ENCODE assay signal across 16 mouse cellular contexts in the genomic region with DNA sequence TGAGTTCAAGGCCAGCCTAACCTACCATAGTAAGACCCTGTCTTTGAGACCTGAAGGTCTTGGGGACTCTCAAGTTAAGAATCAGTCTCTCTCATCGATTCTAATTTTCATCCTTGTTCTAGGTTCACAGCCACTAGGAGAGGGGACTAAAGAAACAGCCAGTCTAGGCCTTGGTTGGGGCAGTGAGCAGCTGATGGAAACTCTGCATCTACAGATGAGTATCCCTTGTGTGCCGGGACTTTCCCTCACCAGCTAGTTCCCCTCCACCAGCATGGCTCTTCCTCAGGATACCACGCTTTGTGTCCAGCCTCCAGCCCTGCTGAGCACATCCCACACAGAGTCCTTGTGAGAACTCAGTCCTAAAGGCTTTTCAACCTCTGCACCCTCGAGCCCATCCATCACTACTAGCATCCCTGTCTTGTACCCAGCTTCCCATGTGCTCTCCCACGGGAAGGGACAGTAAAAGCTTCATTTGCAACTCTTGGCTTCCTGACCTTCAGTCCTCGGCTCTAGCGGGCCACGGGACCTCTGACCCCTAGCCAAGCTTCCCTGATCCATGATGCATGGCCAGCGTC.
"Had no signal": no experiment of that assay in that cellular context is flagged by ENCODE, and none has a peak within 500 bp of the region (broad histone marks: within the 10 kb centered on the region; RNA-seq: fewer than 3 reads in every experiment).

No protein-coding gene starts in this region.

- ATAC-seq: lung, postnatal 0 days; midbrain, embryonic 13.5 days; midbrain, embryonic 15.5 days had no signal

- H3K4me1 ChIP-seq: megakaryocyte, embryonic 14.5 days had no signal

- H3K4me2 ChIP-seq: lung, embryonic 15.5 days; midbrain, embryonic 11.5 days; midbrain, embryonic 13.5 days; midbrain, embryonic 15.5 days; neural tube, embryonic 12.5 days; stomach, embryonic 15.5 days had no signal

- H3K4me3 ChIP-seq: lung, embryonic 15.5 days; megakaryocyte, embryonic 14.5 days; midbrain, embryonic 13.5 days; midbrain, embryonic 15.5 days; neural tube, embryonic 12.5 days; stomach, embryonic 15.5 days had no signal

- H3K27ac ChIP-seq: lung, embryonic 15.5 days; macrophage; midbrain, embryonic 13.5 days; midbrain, embryonic 15.5 days; neural tube, embryonic 12.5 days; stomach, embryonic 15.5 days; stomach, postnatal 0 days had no signal

- H3K36me3 ChIP-seq: lung, embryonic 15.5 days; midbrain, embryonic 13.5 days; midbrain, embryonic 15.5 days; neural tube, embryonic 12.5 days; stomach, embryonic 15.5 days had no signal

- DNase-seq: lung, adult 2 months; lung, postnatal 14 days; lung, postnatal 36 days; right cerebral cortex, postnatal 14 days; thymus, postnatal 14 days; thymus, postnatal 36 days had no signal

- H3K9me3 ChIP-seq: lung, embryonic 15.5 days; megakaryocyte, embryonic 14.5 days; midbrain, embryonic 13.5 days; midbrain, embryonic 15.5 days; neural tube, embryonic 12.5 days; stomach, embryonic 15.5 days had no signal

- H3K9ac ChIP-seq: lung, embryonic 15.5 days; midbrain, embryonic 13.5 days; midbrain, embryonic 15.5 days; neural tube, embryonic 12.5 days; stomach, embryonic 15.5 days had no signal
